Mouse (Mus musculus) cerebellum, postnatal 14 days (tissue): ENCODE measurements around the gene Cacna1a.
"Not testable (repeated sequence)": the region's sequence is repeated elsewhere in the genome, so short reads cannot be mapped to it uniquely, and the experiment has no call there.

Experiments
- DNase-seq, 2 experiments: peaks; one replicate each; pipeline ENCODE4 v3.0.0; 2021; ENCODE audit warnings: mixed read lengths in 2 of 2

Cacna1a gene

GRCm38 (mm10) chr8:84593143-84593542, 204.9 kb downstream of the Cacna1a start:
- DNase-seq: no peak

GRCm38 (mm10) chr8:84594099-84594780, 206.0 kb downstream of the Cacna1a start:
- peak; percentile 89 to 96 for DNase-seq

- peak; percentile 78 to 80 for DNase-seq
Measured at GRCm38 (mm10) chr8:84595648-84596047, 207.4 kb downstream of the Cacna1a start.

GRCm38 (mm10) chr8:84599401-84599800, 211.2 kb downstream of the Cacna1a start:
- DNase-seq: no peak

GRCm38 (mm10) chr8:84600311-84600907, 212.2 kb downstream of the Cacna1a start:
- DNase-seq: no peak

- DNase-seq: no peak
Measured at GRCm38 (mm10) chr8:84601221-84601751, 213.0 kb downstream of the Cacna1a start.

GRCm38 (mm10) chr8:84614512-84615223, 226.4 kb downstream of the Cacna1a start:
- peak; percentile 63 to 72 for DNase-seq

GRCm38 (mm10) chr8:84615666-84616485, 227.6 kb downstream of the Cacna1a start:
- no peak for DNase-seq

- DNase-seq: peak; percentile 50
Measured at GRCm38 (mm10) chr8:84617005-84617404, 228.8 kb downstream of the Cacna1a start.

- DNase-seq: no peak
Measured at GRCm38 (mm10) chr8:84621102-84621625, 232.9 kb downstream of the Cacna1a start.

GRCm38 (mm10) chr8:84623425-84623824, 235.2 kb downstream of the Cacna1a start:
- not testable (repeated sequence) for DNase-seq

- DNase-seq: no peak
Measured at GRCm38 (mm10) chr8:84629586-84629985, 241.3 kb downstream of the Cacna1a start.

- no peak for DNase-seq
Measured at GRCm38 (mm10) chr8:84630145-84630544, 241.9 kb downstream of the Cacna1a start.

GRCm38 (mm10) chr8:84631813-84632212, 243.6 kb downstream of the Cacna1a start:
- DNase-seq: no peak

- DNase-seq: peak in 1 of 2 experiments; percentile 34
Measured at GRCm38 (mm10) chr8:84633841-84634584, 245.8 kb downstream of the Cacna1a start.

GRCm38 (mm10) chr8:84634849-84635304, 246.6 kb downstream of the Cacna1a start:
- peak; percentile 98 for DNase-seq

GRCm38 (mm10) chr8:84635397-84636050, 247.3 kb downstream of the Cacna1a start:
- DNase-seq: peak in 1 of 2 experiments; percentile 74

GRCm38 (mm10) chr8:84636051-84636691, 247.9 kb downstream of the Cacna1a start:
- peak; percentile 66 to 72 for DNase-seq

GRCm38 (mm10) chr8:84637946-84638554, 249.8 kb downstream of the Cacna1a start:
- DNase-seq: no peak
